ENCODE assay signal across 19 mouse cellular contexts in the genomic region with DNA sequence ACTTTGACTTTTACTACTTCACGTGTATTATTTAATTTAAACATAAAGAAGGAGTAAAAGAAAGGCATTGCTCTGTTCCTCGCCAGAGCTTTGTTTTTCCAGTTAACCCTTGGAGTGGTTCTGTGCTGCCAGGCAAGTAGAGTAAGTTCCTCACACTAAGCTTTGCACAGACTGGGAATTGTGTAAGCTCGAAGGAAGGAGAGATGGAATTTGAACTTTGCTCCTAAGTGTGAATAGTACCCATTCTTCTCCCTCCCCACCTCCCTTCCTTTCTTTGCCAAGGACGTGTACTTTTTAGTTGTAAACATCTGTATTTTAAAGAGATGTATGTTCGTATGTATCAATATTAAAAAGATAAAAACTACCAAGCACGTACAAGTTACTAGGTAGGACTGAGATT.
"Had no signal": no experiment of that assay in that cellular context is flagged by ENCODE, and none has a peak within 500 bp of the region (broad histone marks: within the 10 kb centered on the region; RNA-seq: fewer than 3 reads in every experiment).

No protein-coding gene starts in this region.

- H3K36me3 ChIP-seq: limb, embryonic 13.5 days; midbrain, embryonic 12.5 days; midbrain, embryonic 15.5 days; neural tube, embryonic 12.5 days; neural tube, embryonic 15.5 days had no signal

- H3K27me3 ChIP-seq: limb, embryonic 13.5 days; midbrain, embryonic 12.5 days; midbrain, embryonic 15.5 days; neural tube, embryonic 12.5 days; neural tube, embryonic 15.5 days had no signal

- H3K9me3 ChIP-seq: limb, embryonic 10.5 days; limb, embryonic 13.5 days; midbrain, embryonic 12.5 days; midbrain, embryonic 15.5 days; neural tube, embryonic 12.5 days; neural tube, embryonic 15.5 days had no signal

- DNase-seq: kidney, postnatal 25 days; liver; liver, postnatal 0 days; lung, embryonic 14.5 days; right cerebral cortex, adult 18-20 months; right cerebral cortex, postnatal 14 days; right cerebral cortex, postnatal 4 days; thymus, adult 2 months; thymus, postnatal 25 days had no signal

- H3K4me3 ChIP-seq: limb, embryonic 10.5 days; limb, embryonic 13.5 days; midbrain, embryonic 12.5 days; midbrain, embryonic 15.5 days; neural tube, embryonic 12.5 days; neural tube, embryonic 15.5 days had no signal

- H3K27ac ChIP-seq: hindbrain, postnatal 0 days; limb, embryonic 10.5 days; limb, embryonic 13.5 days; liver, embryonic 14.5 days; macrophage; midbrain, embryonic 12.5 days; midbrain, embryonic 15.5 days; neural tube, embryonic 12.5 days; neural tube, embryonic 15.5 days; stomach, postnatal 0 days had no signal
